Mouse (Mus musculus) WW6 (cell line): ENCODE results near the gene Gpr179.
"Not testable (repeated sequence)": the region's sequence is repeated elsewhere in the genome, so short reads cannot be mapped to it uniquely, and the experiment has no call there.

Source experiments
- DNase-seq: peaks from one replicate; pipeline ENCODE4 v3.0.0-alpha.2; 2013; ENCODE audit warnings: low read depth, low spot score

The Gpr179 gene

DNA sequence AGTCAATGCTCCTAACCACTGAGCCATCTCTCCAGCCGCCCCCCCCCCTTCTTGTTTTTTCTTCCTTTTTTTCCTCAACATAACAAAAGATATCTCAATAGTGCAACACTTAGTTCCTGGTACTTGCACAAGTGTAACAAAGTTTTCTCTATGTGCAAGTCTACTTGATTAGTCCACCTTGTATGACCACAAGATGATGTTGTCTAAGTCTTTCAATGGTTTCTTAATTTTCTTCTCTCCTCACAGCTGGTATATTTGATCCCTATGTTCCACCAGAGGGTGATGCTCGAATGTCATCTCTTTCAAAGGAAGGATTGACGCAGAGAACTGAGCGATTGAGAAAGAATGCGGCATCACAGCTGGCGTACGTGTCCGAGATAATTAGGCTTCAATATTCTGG is 30.7 kb downstream of the Gpr179 start:
- DNase-seq, result no peak

DNA sequence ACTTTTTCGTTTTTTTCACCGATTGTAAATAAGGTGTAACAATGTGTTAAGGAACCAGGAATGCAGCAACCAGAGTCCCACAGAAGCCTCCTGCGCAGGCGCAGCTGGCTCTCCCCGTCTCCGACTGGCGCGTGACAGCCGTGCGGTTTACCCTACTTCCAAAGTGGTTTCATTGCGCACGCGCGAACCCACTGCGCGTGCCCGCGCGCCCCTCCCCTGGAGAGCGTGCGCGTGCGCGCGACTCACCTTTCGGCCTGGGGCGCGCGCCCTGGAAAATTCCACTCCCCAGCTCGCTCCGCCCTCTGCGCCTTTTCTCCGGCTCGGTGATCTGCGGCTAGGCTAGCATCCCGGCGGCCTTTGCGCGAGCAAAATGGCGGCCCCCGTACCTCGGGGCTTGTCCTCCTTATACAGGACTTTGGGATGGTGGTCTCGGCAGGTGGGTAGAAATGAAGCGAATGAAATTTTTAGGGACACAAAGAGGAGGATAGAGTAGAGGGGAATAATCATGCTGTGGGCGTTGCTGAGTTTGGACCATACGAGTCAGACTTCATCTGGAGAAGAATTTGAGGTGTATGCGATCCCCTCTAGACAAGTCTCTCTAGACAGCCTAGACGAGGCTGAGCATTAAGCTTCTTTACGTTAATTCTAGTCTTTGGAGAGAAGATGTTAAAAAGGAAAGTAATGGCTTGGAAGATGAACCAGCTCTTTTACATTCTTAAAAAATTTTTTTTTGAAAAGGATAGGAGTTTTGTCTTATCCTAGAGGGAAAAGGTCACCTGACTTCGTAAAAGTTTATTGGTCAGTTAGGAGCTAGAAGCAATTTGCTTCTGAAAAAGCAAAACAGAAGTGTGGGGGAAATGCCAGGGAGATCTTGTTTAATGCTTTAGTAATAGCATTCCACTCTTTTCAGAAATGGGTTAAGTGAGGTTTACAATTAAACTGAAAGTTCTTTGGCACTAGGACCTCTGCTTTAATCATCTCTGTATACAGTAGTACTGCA is 36.1 kb downstream of the Gpr179 start, which contains the start of gene Mrpl45:
Gene Mrpl45 (plus strand): TSS at position 213 of the 1,000 bp plus-strand sequence.
- DNase-seq, result peak; percentile 100

DNA sequence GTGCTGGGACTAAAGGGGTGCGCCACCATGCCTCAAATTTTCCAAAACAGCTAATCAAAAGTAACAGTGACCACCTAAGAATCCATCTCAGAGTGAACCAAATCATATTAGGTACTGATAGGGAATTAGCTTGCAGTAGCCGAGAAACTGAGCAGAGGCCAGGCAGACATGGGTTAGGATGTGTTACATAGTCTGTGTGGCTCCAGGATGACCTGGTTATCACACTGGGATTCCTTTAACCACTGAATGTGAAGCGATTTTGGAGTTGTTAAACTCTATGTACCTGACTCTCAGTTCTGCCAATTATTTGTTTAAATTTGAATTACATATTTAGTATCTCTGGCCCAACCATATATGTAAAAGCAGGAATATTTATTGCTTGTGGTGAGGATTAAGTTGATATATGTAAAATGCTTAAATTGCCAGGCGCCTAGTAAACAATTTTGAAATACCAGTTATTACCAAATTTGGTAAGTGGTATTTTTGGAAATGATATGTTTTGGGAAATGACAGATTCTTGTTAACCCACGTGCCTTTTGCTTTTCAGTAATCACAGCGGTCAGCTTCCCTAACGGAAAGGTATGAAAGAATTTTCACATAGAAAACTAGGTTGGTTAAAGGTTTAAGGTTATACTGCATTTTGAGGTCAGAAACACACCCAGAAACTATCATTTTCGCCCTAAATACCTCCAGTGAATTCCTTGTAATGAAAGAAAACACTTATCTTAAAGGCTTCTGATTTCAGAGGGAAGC is 37.0 kb downstream of the Gpr179 start:
- DNase-seq, result no peak

DNA sequence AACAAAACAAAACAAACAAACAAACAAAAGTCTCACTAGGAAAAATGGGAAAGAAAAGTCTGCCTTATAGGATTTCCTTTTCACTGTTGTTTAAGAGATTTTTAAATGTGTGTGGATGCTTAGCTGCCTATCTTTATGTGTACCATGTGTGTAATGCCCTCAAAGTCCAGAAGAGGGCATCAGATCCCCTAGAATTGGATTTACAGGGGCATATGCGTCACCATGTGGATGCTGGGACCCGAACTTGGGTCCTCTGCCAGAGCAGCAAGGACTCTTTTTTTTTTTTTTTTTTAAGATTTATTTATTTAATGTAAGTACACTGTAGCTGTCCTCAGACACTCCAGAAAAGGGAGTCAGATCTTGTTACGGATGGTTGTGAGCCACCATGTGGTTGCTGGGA is 37.8 kb downstream of the Gpr179 start:
- DNase-seq, result no peak

DNA sequence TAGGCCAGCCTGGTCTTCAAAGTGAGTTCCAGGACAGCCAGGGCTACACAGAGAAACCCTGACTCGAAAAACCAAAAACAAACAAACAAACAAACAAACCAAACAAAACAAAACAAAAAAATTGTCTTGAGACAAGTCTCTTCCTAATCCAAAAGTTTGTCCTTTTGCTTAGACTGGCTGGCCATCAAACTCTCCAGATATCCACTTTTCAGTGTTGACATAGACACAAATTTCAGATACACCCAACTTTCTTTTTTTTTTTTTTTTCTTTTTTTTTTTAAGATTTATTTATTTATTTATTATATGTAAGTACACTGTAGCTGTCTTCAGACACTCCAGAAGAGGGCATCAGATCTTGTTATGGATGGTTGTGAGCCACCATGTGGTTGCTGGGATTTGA is 39.0 kb downstream of the Gpr179 start:
- not testable (repeated sequence) for DNase-seq

DNA sequence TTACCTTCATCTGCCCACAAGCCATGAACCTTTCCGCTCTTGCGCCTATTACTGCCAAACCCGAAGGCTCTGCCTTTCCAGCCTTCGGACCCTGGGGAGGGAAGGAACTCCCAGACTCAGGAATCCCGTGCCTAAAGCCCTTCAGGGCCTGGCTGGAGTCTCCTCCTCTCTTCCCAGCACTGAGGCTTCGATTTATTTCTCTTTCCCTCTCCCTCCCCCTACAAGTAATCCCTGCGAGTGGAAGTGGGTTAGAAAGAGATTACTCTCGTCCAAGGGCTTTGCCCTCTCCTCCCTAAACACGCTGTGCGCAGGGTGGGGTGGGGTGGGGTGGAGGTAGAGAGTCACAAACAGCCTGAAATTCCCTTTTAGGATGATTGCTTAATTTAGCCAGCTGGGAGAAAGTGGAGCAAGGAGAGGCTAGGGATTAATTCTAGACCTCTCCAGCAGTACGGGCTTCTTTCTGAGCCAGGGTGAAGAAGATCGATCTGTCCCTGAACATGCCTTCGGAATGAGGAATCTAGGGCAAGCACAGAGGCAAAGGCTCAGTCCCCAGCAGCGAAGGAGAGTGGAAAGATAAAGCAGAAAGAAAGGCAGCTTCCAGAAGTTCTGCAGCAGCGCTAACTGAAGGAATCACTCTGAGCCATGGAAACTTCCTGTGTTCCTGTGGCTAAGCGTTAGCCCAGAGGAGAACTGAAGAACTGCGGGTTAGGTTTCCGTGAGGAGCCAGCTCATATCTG is 40.8 kb downstream of the Gpr179 start:
- DNase-seq, result no peak

DNA sequence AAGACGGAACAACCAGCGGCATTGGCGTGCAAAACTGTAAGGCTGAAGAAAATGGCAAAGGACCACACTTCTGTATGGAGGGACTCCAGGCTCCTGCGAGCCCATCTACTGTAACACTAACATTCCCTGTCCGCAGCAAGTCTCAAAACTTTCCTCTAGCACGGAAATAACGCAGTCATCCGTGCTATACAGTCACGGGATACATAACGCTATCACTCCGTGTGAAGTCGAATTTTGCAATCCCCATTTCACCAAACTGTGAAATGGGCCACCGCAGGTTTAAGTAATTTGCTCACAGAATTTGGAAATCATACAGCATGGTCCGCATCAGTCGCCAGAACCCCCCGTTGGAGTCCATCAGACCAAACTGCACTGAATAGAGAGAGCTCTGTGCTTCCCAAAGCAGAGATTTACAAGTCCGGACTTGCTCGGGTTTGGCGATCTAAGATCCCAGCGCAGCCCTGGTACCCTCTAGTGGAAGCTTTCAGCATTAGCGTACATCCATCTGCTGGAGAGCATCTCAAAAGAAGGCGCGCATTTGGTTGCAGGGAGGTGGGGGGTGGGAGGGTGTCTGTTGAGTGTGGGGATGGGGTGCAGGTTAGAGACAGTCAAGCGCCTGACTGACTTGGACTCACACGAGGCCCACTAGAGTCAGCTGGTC is 41.8 kb downstream of the Gpr179 start:
- peak; percentile 93 for DNase-seq

DNA sequence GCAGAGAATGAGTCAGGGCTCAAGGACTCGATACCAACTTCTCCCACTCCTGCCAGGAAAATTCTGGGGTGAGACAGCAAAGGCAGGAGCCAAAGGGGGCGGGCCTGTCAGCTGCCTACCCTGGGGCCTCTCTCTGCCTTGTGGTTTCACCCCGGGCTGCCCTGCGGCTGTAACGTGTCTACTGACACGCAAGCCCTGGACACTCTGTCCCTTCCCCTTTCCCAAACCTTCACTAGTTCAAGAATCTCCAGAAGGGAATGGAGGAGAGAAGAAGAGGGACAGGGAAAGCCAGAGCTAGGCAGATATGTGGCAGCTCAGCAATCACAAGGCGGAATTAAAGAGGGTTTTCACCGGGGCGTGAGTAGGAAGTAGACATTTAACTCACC is 42.4 kb downstream of the Gpr179 start:
- DNase-seq, result no peak

DNA sequence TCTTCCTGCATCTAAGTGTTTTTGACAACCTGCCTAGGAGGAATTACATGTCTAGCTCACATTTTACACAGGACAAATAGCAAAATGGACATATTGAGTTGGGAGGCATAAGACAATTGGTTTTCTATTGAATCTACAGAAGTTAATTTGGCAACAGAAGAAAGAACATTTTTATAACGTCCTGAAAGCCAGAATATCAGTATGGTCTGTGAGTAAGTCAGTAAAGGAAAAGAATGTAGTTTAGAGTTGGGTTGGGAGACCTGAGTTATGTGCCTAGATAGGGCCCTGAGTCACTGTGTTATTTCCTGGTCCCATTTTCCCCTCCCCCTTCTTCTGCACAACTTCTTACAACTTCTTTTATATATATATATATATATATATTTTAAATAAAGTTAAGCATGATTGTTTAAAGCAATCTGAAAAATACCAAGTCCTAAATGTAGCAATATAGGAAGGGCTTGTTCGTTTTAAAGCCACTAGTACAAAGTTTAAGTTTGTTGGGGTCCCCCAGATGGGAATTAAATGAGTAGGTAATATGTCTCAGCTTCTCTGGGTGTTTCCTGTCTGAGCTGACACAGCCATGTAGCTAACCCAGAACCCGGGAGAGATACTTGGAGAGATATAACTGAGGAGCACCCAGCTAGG is 42.9 kb downstream of the Gpr179 start:
- DNase-seq, result no peak

DNA sequence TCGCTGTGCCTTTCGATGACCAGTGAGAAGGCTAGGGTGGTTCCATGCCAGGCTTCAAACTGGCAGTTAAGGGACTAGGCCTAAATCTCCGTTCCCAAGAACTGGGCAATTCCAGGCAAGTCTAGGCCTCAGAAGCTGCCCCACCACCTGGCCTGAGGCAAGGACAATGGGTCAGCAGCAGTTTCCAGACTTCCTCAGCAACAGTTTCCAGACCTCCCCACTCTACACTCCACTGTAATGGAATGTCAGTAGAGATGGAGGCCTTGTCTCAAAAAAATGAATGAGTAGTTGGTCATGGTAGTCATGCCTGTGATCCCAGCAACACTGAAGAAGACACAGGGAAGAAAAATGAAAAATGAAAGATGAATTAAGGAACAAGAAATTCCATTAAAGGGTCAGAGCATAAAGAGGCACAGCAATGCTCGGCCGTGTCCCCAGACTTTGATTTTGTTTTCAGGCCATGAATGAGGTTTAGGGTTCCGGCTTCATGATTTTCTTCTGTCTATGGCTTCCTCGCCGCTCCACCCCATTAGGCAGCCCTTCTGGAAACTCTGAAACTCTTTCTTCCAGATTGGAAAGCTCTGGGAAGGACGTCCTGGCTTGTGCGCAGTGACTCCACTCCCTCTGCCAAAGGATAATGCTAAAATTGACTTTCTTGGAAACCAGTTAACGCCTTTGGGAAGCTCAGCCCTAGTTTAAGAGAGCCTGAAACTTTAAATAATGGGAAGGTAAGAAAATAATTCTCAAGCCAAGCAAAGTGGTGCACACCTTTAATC is 44.4 kb downstream of the Gpr179 start:
- DNase-seq, result no peak

DNA sequence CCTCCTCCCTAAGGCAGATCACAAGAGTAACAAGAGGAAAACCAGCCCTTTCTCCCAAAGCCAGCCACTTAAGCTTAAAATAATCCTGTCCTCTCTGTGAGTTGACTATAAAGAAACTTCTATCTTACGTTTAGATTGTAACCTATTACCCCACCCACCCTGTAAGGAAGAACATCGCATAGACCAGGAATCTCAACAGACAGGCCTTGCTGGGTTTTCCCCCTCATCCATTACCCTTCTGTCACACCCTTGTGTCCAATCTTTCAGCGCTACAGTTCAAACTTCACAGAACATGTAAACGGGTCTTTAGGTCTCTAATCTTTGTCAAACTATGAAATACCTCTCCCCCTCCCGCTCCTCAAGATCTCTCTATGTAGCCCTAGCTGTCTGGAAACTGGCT is 47.2 kb downstream of the Gpr179 start:
- DNase-seq, result no peak

DNA sequence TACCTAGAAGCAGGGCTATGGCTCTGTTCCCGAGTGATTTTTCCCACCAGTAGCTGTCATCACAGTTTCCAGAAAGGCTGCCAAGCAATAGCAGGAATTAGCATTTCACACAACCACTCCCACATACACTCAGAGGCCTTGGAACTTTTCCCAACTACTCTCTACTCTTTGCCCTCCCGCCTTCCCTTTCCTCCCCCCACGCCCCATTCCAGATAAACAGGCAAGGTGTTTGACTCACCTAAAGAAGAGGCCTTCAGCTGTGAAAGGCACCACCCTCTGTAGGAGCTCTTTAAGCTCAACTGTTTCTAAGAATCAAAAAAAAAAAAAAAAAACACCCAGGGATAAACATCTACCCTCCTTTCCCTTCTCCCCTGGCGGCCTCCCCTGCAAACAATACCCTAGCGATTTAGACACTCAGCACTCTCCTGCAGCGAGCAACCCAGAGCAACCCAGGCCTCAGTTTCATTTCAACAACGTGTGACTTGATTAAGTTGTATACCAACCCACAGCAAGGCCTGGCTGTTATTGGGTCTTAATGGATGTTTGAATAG is 49.6 kb downstream of the Gpr179 start:
- DNase-seq, result no peak

DNA sequence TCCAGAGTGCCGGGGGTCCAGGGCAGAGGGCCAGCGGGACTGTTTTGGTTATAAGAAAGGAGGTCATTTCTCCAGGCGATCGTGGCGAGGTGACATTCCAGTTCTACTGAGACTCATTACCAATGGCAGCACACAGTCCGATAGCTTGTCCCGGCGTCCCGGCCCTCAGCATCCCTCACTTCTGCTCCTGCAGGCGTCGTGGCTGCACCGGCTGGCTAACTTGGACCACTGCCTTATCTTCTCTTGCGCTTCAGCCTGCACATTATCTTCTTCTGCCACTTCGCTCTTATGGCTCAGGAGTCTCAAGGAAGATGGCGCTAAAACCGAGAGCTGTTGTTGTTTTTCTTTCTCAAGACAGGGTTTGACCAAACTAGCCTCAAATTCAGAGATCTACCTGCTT is 50.5 kb downstream of the Gpr179 start:
- no peak for DNase-seq

DNA sequence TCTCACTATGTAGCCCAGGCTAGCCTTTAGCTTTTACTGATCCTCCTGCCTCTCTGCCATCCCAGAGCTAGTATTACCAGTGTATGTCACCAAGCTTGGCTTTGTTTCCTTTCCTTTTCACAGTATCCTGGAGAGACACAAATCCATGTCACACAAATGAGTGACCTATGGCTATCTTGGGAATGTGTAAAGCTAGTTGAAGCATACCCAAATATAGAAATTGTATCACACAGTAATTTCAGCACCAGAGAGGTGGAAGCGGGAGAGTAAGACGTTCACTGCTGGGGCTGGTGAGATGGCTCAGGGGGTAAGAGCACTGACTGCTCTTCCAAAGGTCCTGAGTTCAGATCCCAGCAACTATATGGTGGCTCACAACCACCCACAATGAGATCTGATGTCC is 51.9 kb downstream of the Gpr179 start:
- DNase-seq, result no peak

DNA sequence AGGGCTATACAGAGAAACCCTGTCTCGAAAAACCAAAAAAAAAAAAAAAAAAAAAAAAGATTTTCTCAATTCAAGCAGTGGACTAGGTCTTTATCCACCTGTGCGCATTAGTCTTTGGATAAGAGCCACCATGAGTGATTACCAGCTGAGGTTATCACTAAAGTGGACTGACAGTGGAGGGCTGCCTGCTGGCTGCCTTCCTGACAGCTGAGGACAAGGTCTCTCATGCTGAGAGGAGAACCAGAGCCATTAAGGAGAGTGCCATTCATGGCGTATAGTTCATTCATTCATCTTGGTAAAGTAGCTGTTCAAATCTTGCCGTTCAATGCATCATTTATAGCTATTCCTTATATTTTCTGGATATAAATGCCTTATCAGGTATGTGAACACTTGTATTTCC is 55.3 kb downstream of the Gpr179 start:
- no peak for DNase-seq

DNA sequence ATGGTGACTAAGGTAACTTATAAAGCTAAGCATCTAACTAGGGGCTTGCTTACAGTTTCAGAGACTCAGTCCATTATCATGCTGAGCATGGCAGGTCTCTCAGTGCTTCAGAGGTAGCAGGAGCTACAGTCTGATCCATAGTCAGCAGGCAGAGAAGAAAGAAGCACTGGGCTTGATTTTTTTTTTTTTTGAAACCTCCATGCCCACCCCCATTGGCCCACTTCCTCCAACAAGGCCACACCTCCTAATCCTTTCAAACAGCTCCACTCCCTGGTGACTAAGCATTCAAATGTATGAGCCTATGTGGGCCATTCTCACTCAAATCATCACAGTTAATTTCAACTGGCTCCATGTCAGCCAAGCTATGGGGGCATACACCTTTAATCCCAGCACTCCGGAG is 59.1 kb downstream of the Gpr179 start:
- DNase-seq, result no peak

DNA sequence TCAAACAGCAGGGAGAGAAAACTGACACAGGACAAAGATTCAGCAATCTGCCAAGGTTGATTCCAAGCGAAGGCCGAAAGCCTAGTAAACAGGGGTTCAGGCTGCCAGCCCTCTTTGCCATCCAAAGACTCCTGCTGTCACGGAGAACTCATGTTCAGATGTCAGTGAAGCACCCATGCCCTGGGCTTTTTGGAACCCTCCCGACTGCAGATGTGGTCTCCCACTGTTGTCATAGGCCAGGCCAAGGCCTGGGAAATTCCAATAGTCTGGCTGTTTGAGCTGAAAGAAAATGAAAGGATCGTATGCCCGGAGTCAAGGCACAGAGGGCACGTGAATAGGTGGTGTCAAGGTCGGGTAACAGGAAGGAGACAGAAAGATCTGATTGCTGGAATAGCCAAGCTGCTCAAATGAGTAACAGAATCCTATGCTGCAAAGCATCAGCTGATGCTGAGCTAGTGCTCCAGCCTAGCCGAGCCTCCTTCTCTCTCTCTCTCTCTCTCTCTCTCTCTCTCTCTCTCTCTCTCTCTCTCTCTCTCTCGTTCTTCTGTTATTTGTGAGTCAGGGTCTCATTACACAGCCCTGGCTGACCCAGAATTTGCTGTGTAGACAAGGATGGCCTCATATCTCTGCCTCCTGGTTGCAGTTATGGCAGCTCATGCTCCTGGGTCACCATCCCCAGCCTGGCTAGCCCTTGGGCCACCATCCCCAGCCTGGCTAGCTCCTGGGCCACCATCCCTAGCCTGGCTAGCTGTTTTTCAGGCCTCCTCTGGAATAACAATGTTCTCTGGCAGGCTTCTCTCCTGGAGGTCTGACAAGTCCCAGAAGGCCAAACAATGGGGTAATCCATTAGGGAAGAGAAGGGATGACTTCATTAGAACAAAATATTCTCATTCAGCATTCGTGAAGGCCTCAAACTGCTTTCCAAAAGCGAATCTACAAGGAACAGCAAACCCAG is 62.3 kb downstream of the Gpr179 start:
- DNase-seq, result no peak

DNA sequence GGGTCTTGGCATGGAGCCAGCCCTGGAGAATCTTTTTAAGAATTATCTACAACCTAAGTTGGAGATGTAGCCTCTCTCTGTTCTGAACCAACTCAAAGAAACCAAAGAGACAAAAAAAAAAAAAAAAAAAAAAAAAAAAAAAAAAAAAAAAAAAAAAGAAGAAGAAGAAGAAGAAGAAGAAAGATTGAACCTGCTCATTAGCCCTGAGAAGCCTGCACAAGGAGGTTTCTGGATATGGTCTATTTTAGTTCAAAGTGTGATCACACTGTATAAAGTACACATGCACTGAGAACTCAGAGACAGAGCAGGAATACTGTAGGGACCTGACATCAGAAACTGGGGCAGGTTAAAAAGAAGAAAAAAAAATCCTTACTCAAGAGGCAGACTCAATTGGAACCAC is 64.2 kb downstream of the Gpr179 start:
- DNase-seq, result no peak

DNA sequence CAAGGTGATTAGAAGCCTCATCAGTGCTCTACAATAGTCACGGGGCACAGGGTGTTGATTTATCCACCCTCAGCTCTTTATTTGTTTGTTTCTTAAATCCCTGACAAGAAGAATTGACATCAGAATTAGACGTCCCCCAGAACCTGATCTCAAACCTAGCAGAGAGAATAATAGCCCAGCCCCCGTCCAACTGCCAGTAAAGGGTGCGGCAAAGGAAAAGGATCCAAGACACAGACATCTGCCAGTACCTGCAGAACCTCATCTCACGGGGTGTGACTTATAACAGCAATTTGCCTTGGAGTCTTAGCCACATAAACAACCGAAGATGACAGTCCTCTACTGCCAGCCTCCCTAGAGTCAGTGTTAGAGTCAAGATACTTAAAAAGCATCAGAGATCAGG is 64.9 kb downstream of the Gpr179 start:
- DNase-seq, result no peak
